Mouse (Mus musculus): ENCODE measurements at regions not wholly inside any gene's neighbourhood (a gene's known extent, or its start where the extent isn't known, plus 50 kb on each side); places are given as distances from the start of the nearest gene placed in this dataset.

GRCm38 (mm10) chr13:44360016-44360415, 369.3 kb upstream of the Jarid2 start:
- no peak for DNase-seq

- no peak for DNase-seq
Observed at GRCm38 (mm10) chr13:44360725-44361290, 368.5 kb upstream of the Jarid2 start.

- peak; percentile 33 to 61 for DNase-seq
Observed at GRCm38 (mm10) chr13:44362293-44363005, 366.8 kb upstream of the Jarid2 start.

GRCm38 (mm10) chr13:44363016-44363415, 366.3 kb upstream of the Jarid2 start:
- DNase-seq: no peak

- no peak for DNase-seq
Observed at GRCm38 (mm10) chr13:44369301-44369700, 360.0 kb upstream of the Jarid2 start.

- no peak for DNase-seq
Observed at GRCm38 (mm10) chr13:44372361-44372877, 356.9 kb upstream of the Jarid2 start.

- DNase-seq: no peak
Observed at GRCm38 (mm10) chr13:44375476-44376159, 353.7 kb upstream of the Jarid2 start.

GRCm38 (mm10) chr13:44376160-44376488, 353.1 kb upstream of the Jarid2 start:
- DNase-seq: no peak

- no peak for DNase-seq
Observed at GRCm38 (mm10) chr13:44381721-44382450, 347.4 kb upstream of the Jarid2 start.

GRCm38 (mm10) chr13:44383322-44383721, 346.0 kb upstream of the Jarid2 start:
- DNase-seq: no peak

GRCm38 (mm10) chr13:44386767-44387166, 342.5 kb upstream of the Jarid2 start:
- no peak for DNase-seq

- no peak for DNase-seq
Observed at GRCm38 (mm10) chr13:44389696-44390095, 339.6 kb upstream of the Jarid2 start.

- no peak for DNase-seq
Observed at GRCm38 (mm10) chr13:44390666-44391390, 338.4 kb upstream of the Jarid2 start.

GRCm38 (mm10) chr13:44394016-44394415, 335.3 kb upstream of the Jarid2 start:
- DNase-seq: no peak

- no peak for DNase-seq
Observed at GRCm38 (mm10) chr13:44398613-44399369, 330.5 kb upstream of the Jarid2 start.

- DNase-seq: no peak
Observed at GRCm38 (mm10) chr13:44399370-44399685, 329.9 kb upstream of the Jarid2 start.

GRCm38 (mm10) chr13:44399831-44400321, 329.4 kb upstream of the Jarid2 start:
- peak in 1 of 2 experiments; percentile 40 for DNase-seq

GRCm38 (mm10) chr13:44404010-44404575, 325.2 kb upstream of the Jarid2 start:
- no peak for DNase-seq

GRCm38 (mm10) chr13:44407307-44407706, 322.0 kb upstream of the Jarid2 start:
- no peak for DNase-seq

GRCm38 (mm10) chr13:44408619-44408959, 320.7 kb upstream of the Jarid2 start:
- DNase-seq: no peak

GRCm38 (mm10) chr13:44408960-44409719, 320.1 kb upstream of the Jarid2 start:
- peak; percentile 76 to 95 for DNase-seq
